Mouse (Mus musculus): ENCODE data around the gene Nrcam. TPM values are rescaled to one million over a fixed set of nuclear protein-coding genes. Genes with fewer than 3 reads are reported as not detected.

The Nrcam gene
- polyA plus RNA-seq, 1 experiment from 2014 or later = 0.03 TPM

DNA sequence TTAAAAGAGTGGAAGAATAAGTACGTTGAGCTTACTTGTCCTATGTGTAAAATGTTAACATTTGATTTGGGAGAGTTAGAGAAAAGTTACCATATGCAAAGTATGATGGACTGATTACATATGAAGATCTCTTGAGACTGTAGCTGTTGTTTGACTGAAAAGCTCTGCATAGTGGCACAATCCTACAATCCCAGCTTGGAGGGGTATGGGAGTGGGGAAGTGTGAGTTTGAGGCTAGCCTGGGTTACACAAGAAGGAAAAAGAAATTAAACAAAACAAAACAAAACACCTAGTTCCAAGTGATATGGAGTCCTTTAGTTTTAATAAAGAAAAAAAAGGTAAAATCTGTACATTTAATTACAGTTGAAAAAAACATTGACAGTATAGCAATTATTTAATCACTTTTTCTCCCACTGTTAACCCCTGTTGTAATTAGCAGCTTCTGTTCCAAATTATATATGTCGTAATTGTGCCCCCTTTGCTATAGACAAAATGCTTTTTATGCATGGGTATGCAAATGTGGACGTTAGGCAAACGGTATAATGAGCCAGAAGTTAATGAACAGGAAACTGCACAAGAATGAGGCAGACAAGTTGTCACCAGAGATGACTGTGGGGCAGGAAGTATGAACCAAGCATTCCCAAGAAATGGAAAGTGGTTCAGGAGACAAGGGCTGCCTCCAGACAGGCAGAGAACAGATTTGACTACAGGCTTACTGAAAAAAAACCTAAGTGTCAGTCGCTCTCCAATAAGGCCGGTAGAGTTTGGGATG lies 150.8 kb downstream of the Nrcam start:
- ATAC-seq = no peak
- no peak for TF ChIP-seq CTCF (IDR thresholded peaks at IDR 0.05)
- no peak for DNase-seq (ENCODE audit: low read depth, low spot score)
- ChIA-PET POLR2A (interaction anchor here (0.8 kb wide), 1 partner anchor 25 kb away, joined by 3 read pairs; no protein-coding TSS in a partner anchor), CTCF (interaction anchor here (1.1 kb wide), 1 partner anchor 31 kb away, joined by 3 read pairs; no protein-coding TSS in a partner anchor)
- H3K27me3 ChIP-seq = peaks cover 7% of the 10 kb centered on the region
- in situ Hi-C loops (cut with MboI; ENCODE audit: low pct_unique_long_range_greater_than_20kb) = no loop called here

DNA sequence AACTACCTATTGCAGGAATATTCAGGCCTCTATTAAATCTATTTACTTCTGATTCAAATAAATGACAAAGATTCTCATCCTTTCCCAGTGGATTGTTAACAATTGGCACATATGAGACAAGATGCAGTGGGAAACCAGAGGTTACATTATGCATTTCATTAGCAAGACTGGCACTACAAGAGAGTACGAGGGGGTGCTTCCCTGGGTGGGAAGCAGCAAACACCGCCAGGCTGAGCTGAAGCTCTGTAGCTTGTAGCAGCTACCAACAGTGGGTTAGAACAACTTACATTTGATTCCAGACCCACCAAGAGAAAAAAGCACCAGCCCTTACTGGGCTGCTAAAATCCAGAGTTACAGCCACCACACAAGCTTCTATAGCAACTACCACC lies 151.3 kb downstream of the Nrcam start:
- in situ Hi-C loops (cut with MboI; ENCODE audit: low pct_unique_long_range_greater_than_20kb) = no loop called here
- no peak for DNase-seq (ENCODE audit: low read depth, low spot score)
- ATAC-seq = no peak
- H3K27me3 ChIP-seq = peaks cover 7% of the 10 kb centered on the region
- ChIA-PET POLR2A (no interaction called here), CTCF (interaction anchor here (1.1 kb wide), 1 partner anchor 30 kb away, joined by 3 read pairs; no protein-coding TSS in a partner anchor)
- no peak for TF ChIP-seq CTCF (IDR thresholded peaks at IDR 0.05)

DNA sequence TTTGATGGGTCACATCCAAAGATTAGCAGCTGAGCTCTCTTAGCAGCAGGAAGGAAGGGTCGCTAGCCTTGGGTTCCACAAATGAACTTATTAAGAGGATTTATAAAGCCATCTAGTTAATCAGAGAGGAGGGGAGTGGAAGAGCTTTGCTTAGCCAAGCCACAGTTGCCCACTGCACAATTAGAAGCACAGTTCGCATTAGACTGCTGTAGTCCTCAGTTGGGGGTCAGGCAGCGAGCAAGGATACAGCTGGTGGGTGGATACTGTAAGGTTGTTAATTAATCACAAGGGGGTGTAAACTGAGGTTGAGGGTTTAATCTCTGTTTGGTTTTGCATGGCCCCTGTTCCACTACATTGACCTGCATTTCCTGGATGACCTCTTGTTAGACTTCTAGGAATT lies 152.7 kb downstream of the Nrcam start:
- in situ Hi-C loops (cut with MboI; ENCODE audit: low pct_unique_long_range_greater_than_20kb) = no loop called here
- CTCF ChIA-PET = no interaction called here
- peaks cover 7% of the 10 kb centered on the region for H3K27me3 ChIP-seq
- ATAC-seq (no peak), DNase-seq (ENCODE audit: low read depth, low spot score) (no peak)
- no peak for TF ChIP-seq CTCF (IDR thresholded peaks at IDR 0.05)
- POLR2A ChIA-PET = no interaction called here

DNA sequence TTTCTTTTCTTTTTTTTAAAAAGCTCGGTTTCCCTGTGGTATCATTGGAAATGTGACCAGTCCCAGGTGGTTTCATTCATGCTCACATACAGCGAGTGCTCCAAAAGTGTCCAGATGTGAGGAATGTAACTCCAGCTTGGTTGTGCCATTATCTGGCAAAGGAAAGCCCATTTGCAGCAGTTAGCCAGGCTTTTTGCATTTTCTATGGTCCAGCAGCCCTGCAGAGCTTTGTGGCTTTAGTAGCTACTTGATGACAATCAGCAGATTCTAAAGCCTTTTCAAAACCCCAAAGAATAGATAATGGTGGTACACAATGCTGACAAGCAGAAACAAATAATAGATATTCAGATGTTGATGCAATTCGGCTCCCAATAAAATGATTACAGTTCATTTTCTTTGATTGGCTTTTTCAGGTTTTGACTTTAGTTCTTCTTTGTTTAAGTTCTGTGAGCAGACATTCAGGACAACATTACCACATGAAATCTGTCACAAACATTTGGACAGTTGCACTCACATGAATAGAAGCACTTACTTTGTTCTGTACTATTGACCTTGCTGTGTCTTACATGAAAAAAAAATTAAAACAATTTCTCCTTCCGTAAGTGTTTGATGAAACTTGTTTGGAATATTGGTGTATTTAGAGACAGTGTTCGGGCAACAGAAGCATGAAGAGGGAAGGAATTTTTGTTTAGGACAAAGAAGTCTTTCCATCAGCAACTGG lies 164.2 kb downstream of the Nrcam start:
- no peak for ATAC-seq
- ChIA-PET CTCF (no interaction called here), POLR2A (no interaction called here)
- in situ Hi-C loops (cut with MboI; ENCODE audit: low pct_unique_long_range_greater_than_20kb) = no loop called here
- H3K27me3 ChIP-seq = peaks cover 9% of the 10 kb centered on the region
- no peak for DNase-seq (ENCODE audit: low read depth, low spot score)
- TF ChIP-seq CTCF (IDR thresholded peaks at IDR 0.05) = no peak

DNA sequence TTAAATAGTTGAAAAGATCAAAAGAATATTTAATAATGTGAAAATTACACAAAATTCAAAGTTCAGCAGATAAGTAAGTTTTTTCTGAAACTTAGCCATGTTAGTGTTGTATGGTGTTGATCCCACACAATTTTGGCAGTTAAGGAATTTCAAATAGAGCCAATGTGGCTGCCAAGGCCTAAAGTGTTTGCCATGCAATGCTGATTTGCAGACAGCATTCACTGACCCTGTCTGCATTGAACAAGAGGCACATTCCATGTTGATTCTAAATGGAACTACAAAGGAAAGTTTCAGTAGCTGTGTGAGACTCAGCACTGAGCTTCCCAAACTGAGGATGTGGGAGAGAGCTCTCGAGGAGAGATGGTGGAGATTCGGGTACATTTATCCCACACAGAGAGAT lies 169.1 kb downstream of the Nrcam start:
- no peak for TF ChIP-seq CTCF (IDR thresholded peaks at IDR 0.05)
- peaks cover 21% of the 10 kb centered on the region for H3K27me3 ChIP-seq
- in situ Hi-C loops (cut with MboI; ENCODE audit: low pct_unique_long_range_greater_than_20kb) = no loop called here
- CTCF ChIA-PET = interaction anchor here (1.2 kb wide), 1 partner anchor 22 kb away, joined by 3 read pairs; no protein-coding TSS in a partner anchor
- ATAC-seq = no peak
- DNase-seq (ENCODE audit: low read depth, low spot score) = no peak
- POLR2A ChIA-PET = no interaction called here

DNA sequence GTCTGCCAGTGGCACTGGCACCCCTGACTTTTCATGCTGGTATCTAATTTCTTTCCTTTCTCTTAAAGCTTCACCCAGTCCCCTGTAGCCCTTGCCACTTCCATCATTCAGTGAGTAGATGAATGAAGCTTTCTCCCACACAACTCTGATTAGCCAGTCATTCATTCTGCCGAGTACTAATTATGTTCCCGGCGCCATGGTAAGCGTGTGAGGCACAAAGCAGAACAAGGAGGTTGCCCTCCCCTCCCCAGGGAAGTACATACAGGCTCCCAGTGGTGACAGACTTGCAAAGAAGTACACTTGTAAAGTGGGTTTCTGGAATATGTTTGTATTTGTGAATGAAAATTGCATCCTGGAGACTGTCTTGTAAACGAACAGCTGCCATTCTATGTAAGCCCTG lies 170.2 kb downstream of the Nrcam start:
- no peak for DNase-seq (ENCODE audit: low read depth, low spot score)

DNA sequence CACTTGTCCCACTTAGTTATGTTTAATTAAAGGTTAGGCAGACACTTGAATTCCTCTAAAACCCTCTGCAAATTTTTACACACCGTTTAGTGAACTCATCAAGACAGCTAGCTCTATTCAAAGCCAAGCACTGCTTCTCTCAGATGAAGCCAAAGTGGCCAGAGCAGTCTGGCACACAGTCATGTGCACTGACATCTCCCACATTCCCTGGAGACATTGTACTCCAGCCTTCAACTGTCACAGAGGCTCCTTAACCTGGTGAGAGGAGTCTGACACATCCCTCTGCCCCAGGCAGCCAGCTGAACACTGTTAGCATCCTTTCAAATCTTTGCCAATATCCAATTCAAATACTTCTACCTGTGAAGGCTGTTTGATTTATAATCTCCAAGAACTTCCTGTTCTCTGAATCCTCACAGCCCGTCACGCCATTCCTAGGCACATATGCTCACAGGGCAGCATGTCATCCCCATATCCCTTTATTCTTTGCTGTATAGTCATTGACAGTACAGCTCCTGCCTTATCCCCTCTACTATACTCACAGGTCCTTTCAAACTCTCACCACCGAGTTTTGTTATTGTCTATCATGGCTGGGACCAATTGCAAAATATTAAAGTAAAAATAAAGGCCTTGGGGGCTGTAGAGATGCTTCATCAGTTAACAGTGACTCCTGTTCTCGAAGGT lies 173.3 kb downstream of the Nrcam start:
- DNase-seq (ENCODE audit: low read depth, low spot score) = no peak
- peaks cover 16% of the 10 kb centered on the region for H3K27me3 ChIP-seq
- CTCF ChIA-PET = no interaction called here
- no peak for TF ChIP-seq CTCF (IDR thresholded peaks at IDR 0.05)
- in situ Hi-C loops (cut with MboI; ENCODE audit: low pct_unique_long_range_greater_than_20kb) = no loop called here
- no peak for ATAC-seq
- POLR2A ChIA-PET = no interaction called here

More for the DNA sequence above, 170.2 kb downstream of the Nrcam start:
- no peak for ATAC-seq
- ChIA-PET POLR2A (no interaction called here), CTCF (interaction anchor here (1.2 kb wide), 1 partner anchor 21 kb away, joined by 3 read pairs; no protein-coding TSS in a partner anchor)
- in situ Hi-C loops (cut with MboI; ENCODE audit: low pct_unique_long_range_greater_than_20kb) = no loop called here
- no peak for TF ChIP-seq CTCF (IDR thresholded peaks at IDR 0.05)
- H3K27me3 ChIP-seq = peaks cover 19% of the 10 kb centered on the region

DNA sequence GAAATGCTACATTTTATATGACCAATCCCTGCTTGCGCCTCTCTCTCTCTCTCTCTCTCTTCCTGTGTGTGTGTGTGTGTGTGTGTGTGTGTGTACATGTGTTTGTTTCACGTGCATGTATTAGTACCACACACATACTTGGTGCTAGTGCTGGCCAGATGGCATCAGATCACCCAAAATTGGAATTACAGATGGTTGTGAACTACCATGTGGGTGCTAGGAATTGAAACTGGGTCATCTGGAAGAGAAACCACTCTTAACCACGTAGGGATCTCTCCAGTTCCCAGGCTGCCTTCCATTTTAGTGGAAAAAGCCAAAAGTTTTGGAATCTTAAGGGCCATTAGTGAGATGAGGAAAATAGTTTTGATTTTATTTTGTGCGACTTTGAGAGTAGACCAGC lies 175.1 kb downstream of the Nrcam start:
- POLR2A ChIA-PET = no interaction called here
- ATAC-seq (no peak), DNase-seq (ENCODE audit: low read depth, low spot score) (no peak)
- no peak for TF ChIP-seq CTCF (IDR thresholded peaks at IDR 0.05)
- H3K27me3 ChIP-seq = peaks cover 16% of the 10 kb centered on the region
- CTCF ChIA-PET = no interaction called here
- in situ Hi-C loops (cut with MboI; ENCODE audit: low pct_unique_long_range_greater_than_20kb) = no loop called here

DNA sequence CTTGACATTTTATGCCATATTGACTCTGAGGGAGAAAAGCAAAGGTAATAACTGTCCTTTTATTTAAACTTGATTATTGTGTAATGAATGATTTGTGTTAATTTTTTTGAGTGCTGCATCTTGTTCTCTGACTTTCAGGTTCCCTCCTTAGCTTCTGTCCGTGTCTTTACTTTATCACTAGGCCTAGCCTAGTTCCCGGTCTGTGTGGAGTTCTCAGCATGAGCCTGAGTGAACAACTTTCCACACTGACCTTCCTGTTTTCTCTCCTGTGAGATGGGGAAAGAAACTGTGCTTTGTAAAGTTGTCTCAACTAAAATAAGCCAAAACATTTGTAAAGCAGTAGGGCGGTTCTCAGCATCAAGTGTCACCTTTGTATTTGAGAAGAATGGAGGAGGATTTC lies 179.9 kb downstream of the Nrcam start:
- ATAC-seq (no peak), DNase-seq (ENCODE audit: low read depth, low spot score) (no peak)
- CTCF ChIA-PET = interaction anchor here (1.6 kb wide), 1 partner anchor 8 kb away, joined by 4 read pairs; no protein-coding TSS in a partner anchor
- in situ Hi-C loops (cut with MboI; ENCODE audit: low pct_unique_long_range_greater_than_20kb) = no loop called here
- H3K27me3 ChIP-seq = peaks cover 16% of the 10 kb centered on the region
- TF ChIP-seq CTCF (IDR thresholded peaks at IDR 0.05) = no peak
- POLR2A ChIA-PET = no interaction called here

DNA sequence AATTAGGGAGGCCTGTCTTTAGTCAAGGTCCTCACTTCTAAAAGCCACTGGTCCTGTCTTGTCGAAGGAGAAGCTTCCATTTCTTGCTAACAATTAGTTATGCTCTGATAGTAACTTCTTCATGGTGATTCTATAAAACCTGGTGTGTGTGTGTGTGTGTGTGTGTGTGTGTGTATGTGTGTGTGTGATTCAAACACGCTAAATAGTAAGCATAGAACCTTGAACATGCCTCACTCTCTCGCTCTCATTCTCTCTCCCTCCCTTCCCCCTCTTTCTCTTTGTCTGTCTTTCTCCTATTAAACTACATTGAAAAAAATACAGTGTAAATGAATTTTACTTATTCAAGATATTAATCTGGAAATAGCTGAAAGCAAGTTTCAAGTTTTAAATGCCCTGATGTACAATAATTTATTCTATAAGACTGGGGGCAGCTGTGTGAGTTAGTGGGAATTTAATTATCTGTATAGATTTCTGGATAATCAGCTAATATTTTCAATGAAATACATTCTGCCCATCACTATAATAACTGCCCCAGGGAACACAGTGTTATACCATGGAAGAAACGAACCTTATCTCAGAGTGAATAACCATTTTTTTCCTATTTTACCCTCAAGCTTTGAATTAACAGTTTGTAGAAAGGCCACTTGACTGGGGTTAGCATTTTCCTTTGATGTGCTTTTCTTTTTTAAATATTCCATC lies 180.9 kb downstream of the Nrcam start:
- ChIA-PET CTCF (interaction anchor here (1.1 to 1.6 kb wide), 2 partner anchors 9 to 30 kb away, joined by 3 to 4 read pairs; no protein-coding TSS in a partner anchor), POLR2A (no interaction called here)
- in situ Hi-C loops (cut with MboI; ENCODE audit: low pct_unique_long_range_greater_than_20kb) = no loop called here
- no peak for TF ChIP-seq CTCF (IDR thresholded peaks at IDR 0.05)
- peaks cover 19% of the 10 kb centered on the region for H3K27me3 ChIP-seq
- ATAC-seq = no peak
- no peak for DNase-seq (ENCODE audit: low read depth, low spot score)

Data from Patski (cell line).